Mouse (Mus musculus) heart, embryonic 14.5 days (tissue): ENCODE results near the gene Cryzl2. TPM values are rescaled to one million over a fixed set of nuclear protein-coding genes. Genes with fewer than 3 reads are reported as not detected.

ENCODE experiments used
- ATAC-seq: fragments of 200-750 bp; cut with Nextera tagmentation; 2 replicates; pipeline ENCODE4 v1.8.0; 2017; ENCODE audit warnings: low read depth, moderate TSS enrichment; ENCODE audit not compliant: insufficient number of reproducible peaks, insufficient read depth, low FRiP score
- H3K27ac ChIP-seq, 2 experiments: fragments of 200-500 bp in 1 of 2; fragments of 300-500 bp in 1 of 2; sonication (generic) in 1 of 2; replicated peaks in 1 of 2; 2 replicates each; pipeline ENCODE4 v1.5.1; 2012 to 2014; ENCODE audit warnings: low read depth in 2 of 2, low read length in 2 of 2, control low read depth in 1 of 2, mild to moderate bottlenecking in 1 of 2, mixed read lengths in 1 of 2; ENCODE audit not compliant: control insufficient read depth in 1 of 2, insufficient read depth in 1 of 2
- H3K27me3 ChIP-seq: fragments of 300-500 bp; sonication (generic); 2 replicates; pipeline ENCODE4 v1.6.1; 2014; ENCODE audit warnings: mild to moderate bottlenecking, low read length, control low read depth; ENCODE audit not compliant: control insufficient read depth, insufficient read depth
- H3K36me3 ChIP-seq: fragments of 300-500 bp; sonication (generic); 2 replicates; pipeline ENCODE4 v1.6.1; 2014; ENCODE audit warnings: mild to moderate bottlenecking, control low read depth, low read length, mixed read lengths; ENCODE audit not compliant: control insufficient read depth, insufficient read depth
- H3K4me1 ChIP-seq, 2 experiments: fragments of 200-500 bp in 1 of 2; fragments of 300-500 bp in 1 of 2; sonication (generic) in 1 of 2; 2 replicates each; pipeline ENCODE4 v1.6.1; 2012 to 2014; ENCODE audit warnings: low read length in 2 of 2, control low read depth in 1 of 2, mixed read lengths in 1 of 2; ENCODE audit not compliant: control insufficient read depth in 2 of 2, insufficient read depth in 2 of 2
- H3K4me2 ChIP-seq: fragments of 300-500 bp; sonication (generic); 2 replicates; pipeline ENCODE4 v1.6.1; 2014; ENCODE audit warnings: mild to moderate bottlenecking, low read length
- H3K4me3 ChIP-seq, 2 experiments: fragments of 200-500 bp in 1 of 2; fragments of 300-500 bp in 1 of 2; sonication (generic) in 1 of 2; 2 replicates each; pipeline ENCODE4 v1.5.1; 2012 to 2014; ENCODE audit warnings: low read length in 2 of 2, mild to moderate bottlenecking in 2 of 2, control low read depth in 1 of 2, low read depth in 1 of 2, moderate library complexity in 1 of 2; ENCODE audit not compliant: control insufficient read depth in 1 of 2, insufficient read depth in 1 of 2
- H3K9ac ChIP-seq: fragments of 300-500 bp; sonication (generic); 2 replicates; pipeline ENCODE4 v1.6.1; 2014; ENCODE audit warnings: mild to moderate bottlenecking, low read length
- H3K9me3 ChIP-seq: fragments of 300-500 bp; sonication (generic); 2 replicates; pipeline ENCODE4 v1.6.1; 2016; ENCODE audit warnings: low read length, control low read depth; ENCODE audit not compliant: control insufficient read depth
- WGBS: fragments of 180-500 bp; shearing (Covaris S2); extraction: QIAGEN DNeasy Blood & Tissue Kit; methylation state at CpG from one replicate; pipeline ENCODE4 v1.1.7; 2014; 5-methylcytosine and 5-hydroxymethylcytosine counted together
- polyA plus RNA-seq: library from polyadenylated mRNA; unstranded; fragments of >200 nt; fragmentation: Nextera tagmentation; extraction: Ambion mirVana; gene quantifications from 2 replicates; pipeline ENCODE4 v1.2.1, GENCODE M21; 2014

Cryzl2 gene
- polyA plus RNA-seq, 1 experiment from 2014 or later = 39.2 TPM

DNA sequence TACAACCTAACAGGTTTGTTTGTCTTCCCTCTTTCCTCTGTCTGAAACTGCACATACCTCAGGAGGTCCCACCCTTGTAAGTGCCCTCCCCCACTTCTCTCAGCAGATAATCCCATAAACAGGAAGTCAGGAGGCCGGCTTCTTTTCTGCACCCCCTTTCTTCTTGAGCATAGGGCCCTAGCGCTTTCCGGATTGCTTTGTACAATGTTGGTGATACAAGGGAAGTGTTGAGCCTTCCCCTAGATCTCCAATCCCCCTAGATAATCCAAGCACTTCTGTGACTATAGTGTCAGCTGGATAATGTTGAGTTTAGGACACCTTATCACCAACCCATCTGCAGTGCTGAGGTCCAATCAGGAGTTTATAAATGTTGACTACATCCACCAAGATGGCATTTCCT is 42.6 kb upstream of the Cryzl2 start:
- H3K4me3 ChIP-seq = no peak overlapping the region
- ATAC-seq = no peak
- no peaks in the 10 kb centered on the region for H3K9me3 ChIP-seq
- H3K4me1 ChIP-seq = peaks cover 6 to 21% of the 10 kb centered on the region in 2 experiments
- no peak overlapping the region; the same call in 1 of the 2 replicates for H3K4me2 ChIP-seq
- H3K9ac ChIP-seq = peak overlapping the region; percentile 9; the same call in 1 of the 2 replicates
- H3K36me3 ChIP-seq = peaks cover 16% of the 10 kb centered on the region
- 43% methylated on average over 3 of the region's 3 CpGs for WGBS
- no peaks in the 10 kb centered on the region for H3K27me3 ChIP-seq
- peak overlapping the region in 1 of 2 experiments; percentile 39; a peak in 1 of 4 replicates for H3K27ac ChIP-seq

DNA sequence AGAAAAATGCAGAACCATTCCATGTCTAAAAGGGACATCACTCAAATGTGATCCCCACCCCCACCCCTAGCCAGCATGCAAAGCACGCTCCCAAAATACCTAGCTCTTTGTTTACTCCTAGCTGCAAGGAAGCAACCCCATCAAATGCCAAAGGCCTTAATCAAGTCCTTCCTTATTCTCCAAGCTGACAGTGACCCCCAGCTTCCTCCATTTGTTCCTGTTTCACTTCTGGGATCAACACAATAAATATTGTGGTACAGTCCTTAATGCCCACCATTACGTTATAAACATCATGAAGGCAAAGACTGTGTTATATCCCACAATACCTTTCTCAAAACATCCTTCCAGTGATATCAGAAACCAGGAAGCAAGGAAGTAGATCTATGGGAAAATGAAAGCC is 41.7 kb upstream of the Cryzl2 start:
- 67% methylated on average over 2 of the region's 2 CpGs for WGBS
- peaks cover 6 to 21% of the 10 kb centered on the region in 2 experiments for H3K4me1 ChIP-seq
- H3K27me3 ChIP-seq = no peaks in the 10 kb centered on the region
- H3K4me2 ChIP-seq = no peak overlapping the region
- H3K9me3 ChIP-seq = no peaks in the 10 kb centered on the region
- peak overlapping the region in 1 of 2 experiments; percentile 50; a peak in 2 of 4 replicates for H3K27ac ChIP-seq
- H3K36me3 ChIP-seq = peaks cover 16% of the 10 kb centered on the region
- H3K4me3 ChIP-seq = no peak overlapping the region
- no peak overlapping the region for H3K9ac ChIP-seq
- ATAC-seq = no peak

DNA sequence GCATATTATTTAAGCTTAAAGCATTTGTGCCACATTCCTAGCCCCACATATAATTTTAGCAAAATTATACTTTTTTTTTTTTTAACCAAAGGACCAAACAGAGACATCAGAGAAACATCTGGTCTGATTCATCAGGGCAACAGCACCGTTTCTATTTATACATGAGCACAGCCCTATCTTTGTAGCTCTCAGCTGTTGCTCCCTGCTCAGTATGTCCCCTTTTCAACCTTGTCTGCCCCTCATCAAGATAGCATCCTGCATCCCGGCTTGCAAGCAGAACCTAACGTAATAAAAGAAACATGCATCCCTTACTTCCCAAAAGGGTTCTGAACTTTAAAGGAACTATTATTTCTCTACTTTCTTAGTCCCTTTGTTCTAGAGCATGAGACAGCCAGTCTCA is 41.0 kb upstream of the Cryzl2 start:
- peak overlapping the region; percentile 55 to 57 for H3K27ac ChIP-seq
- no peaks in the 10 kb centered on the region for H3K27me3 ChIP-seq
- no peak overlapping the region for H3K9ac ChIP-seq
- ATAC-seq = no peak
- peak overlapping the region; percentile 16 for H3K4me2 ChIP-seq
- H3K4me3 ChIP-seq = no peak overlapping the region
- peaks cover 16% of the 10 kb centered on the region for H3K36me3 ChIP-seq
- 9% methylated on average over 3 of the region's 3 CpGs for WGBS
- H3K9me3 ChIP-seq = no peaks in the 10 kb centered on the region
- H3K4me1 ChIP-seq = peaks cover 6 to 21% of the 10 kb centered on the region in 2 experiments

DNA sequence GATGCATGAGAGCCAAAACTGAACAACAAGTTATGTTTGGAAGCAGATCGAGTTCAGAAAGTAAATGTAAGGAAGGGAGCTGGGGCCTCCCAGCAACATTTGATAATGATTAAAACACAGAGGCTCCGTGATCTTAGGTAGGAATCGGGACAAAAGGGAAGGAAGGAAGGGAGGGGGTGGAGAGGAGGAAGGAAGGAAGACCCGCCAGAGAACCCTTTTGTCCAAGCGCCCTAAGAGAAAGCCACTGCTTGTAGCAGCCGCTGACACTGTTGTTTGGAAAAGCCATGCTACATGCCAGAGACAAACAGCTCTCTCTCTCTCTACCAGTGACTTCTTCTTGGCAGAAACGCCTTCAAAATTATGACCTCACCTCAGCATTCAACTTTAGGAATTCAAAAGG is 40.5 kb upstream of the Cryzl2 start:
- no peak for ATAC-seq
- H3K36me3 ChIP-seq = peaks cover 16% of the 10 kb centered on the region
- H3K4me2 ChIP-seq = peak overlapping the region; percentile 16
- WGBS = 35% methylated on average over 7 of the region's 7 CpGs
- H3K27me3 ChIP-seq = no peaks in the 10 kb centered on the region
- H3K9me3 ChIP-seq = no peaks in the 10 kb centered on the region
- no peak overlapping the region for H3K9ac ChIP-seq
- no peak overlapping the region for H3K4me3 ChIP-seq
- H3K27ac ChIP-seq = peak overlapping the region; percentile 55 to 57
- H3K4me1 ChIP-seq = peaks cover 6 to 21% of the 10 kb centered on the region in 2 experiments

DNA sequence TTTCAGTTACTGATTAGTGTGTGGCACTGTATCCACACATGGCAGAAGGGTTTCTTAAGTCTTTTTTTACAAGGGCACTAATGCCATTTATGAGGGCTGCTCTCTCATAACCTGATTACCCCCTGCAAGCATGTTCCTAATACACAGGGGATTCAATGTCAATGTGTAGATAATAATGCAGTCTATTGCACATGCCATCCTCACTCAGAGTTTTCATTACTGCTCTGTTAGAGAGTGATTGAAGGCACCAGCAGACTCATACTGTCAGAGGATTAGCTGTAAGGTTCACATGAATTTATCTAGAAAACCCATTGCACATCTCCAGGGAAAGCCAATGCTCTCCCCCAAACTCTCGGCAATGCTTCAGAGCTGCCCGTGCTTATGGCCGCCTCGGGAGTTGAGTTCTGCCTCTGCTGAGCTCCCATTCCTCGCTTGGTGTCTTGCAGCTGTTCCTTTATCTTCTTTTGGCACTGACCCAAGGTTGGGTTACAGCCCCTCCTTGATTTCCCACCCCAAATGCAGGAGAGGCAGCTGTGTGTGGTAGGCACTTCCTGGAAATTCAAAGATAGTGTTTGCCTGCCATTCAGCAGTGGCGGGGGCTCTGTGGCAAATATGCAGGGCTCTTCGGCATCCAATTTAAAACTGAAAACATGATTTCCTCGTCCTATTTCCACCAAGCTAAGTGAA is 32.5 kb upstream of the Cryzl2 start:
- WGBS = 47% methylated on average over 8 of the region's 8 CpGs
- Histone ChIP-seq H3K27ac (0 out of 4 replicates have a peak overlapping the region, but pooled peaks of 1 of the 2 experiments have one; percentile 19), H3K4me3 (0 out of 4 replicates have a peak overlapping the region, but pooled peaks of 1 of the 2 experiments have one; percentile 1), H3K4me1 (peaks cover 4 to 11% of the 10 kb centered on the region in 2 experiments), H3K9ac (no peak overlapping the region), H3K27me3 (no peaks in the 10 kb centered on the region), H3K4me2 (peak overlapping the region; percentile 46), H3K36me3 (no peaks in the 10 kb centered on the region), H3K9me3 (no peaks in the 10 kb centered on the region)
- ATAC-seq = no peak

DNA sequence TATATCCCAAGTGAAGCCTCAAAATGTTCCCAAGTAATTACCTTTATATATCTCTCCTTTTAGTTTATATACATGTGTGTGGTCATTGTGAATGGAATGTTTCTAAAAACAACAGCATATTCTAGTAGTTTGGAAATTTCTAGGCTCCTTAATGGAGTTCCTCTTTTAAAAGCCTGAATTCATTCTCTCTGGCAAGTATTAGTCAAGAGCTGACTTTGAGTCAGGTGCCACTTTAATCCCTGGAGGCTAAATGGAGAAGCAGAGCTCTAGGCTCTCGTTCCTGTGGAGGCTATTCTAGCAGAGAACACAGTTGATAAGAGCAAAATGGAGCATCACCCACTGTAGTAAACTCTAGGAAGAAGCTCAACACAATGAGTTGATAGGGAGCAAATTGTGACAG is 31.4 kb upstream of the Cryzl2 start:
- WGBS = 4% methylated on average over 1 of the region's 1 CpGs
- no peak for ATAC-seq

DNA sequence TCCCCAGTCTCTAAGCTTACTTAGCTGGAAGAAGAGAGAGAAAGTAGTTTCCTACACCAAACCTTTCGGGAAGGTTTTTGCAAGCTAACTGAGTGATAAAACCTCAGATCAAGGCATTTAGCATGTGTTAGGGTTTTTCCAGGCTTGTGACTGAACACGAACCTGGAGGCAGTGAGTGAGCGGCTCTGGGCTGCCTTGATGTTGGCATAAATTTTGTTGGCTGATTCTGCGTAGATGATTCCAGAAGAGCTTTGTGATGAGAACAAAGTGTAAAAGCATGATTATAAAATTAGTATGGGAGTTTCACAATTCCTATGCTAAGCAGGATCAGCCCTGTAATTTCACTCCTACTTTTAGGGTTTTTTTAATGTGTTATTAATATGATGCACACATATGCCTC is 30.8 kb upstream of the Cryzl2 start:
- Histone ChIP-seq H3K36me3 (no peaks in the 10 kb centered on the region), H3K4me3 (no peak overlapping the region), H3K9ac (no peak overlapping the region), H3K4me2 (no peak overlapping the region), H3K27me3 (no peaks in the 10 kb centered on the region), H3K9me3 (no peaks in the 10 kb centered on the region), H3K4me1 (peaks cover 4 to 11% of the 10 kb centered on the region in 2 experiments), H3K27ac (no peak overlapping the region)
- WGBS = 95% methylated on average over 4 of the region's 4 CpGs
- ATAC-seq = no peak

More for the DNA sequence above, 31.4 kb upstream of the Cryzl2 start:
- H3K36me3 ChIP-seq = no peaks in the 10 kb centered on the region
- no peaks in the 10 kb centered on the region for H3K9me3 ChIP-seq
- H3K27ac ChIP-seq = no peak overlapping the region
- H3K27me3 ChIP-seq = no peaks in the 10 kb centered on the region
- H3K4me1 ChIP-seq = peaks cover 4 to 11% of the 10 kb centered on the region in 2 experiments
- H3K9ac ChIP-seq = no peak overlapping the region
- H3K4me3 ChIP-seq = no peak overlapping the region
- no peak overlapping the region for H3K4me2 ChIP-seq
